Mouse (Mus musculus): ENCODE measurements around the gene Klrk1.
"Not testable (repeated sequence)": the region's sequence is repeated elsewhere in the genome, so short reads cannot be mapped to it uniquely, and the experiment has no call there.

Klrk1 gene

GRCm38 (mm10) chr6:129623735-129624134 is at the start of gene Klrk1:
Gene Klrk1, minus strand, starts transcription at chr6:129623864.
- no peak for DNase-seq (ENCODE audit: low spot score)

- DNase-seq (ENCODE audit: low spot score) = not testable (repeated sequence)
Measured at GRCm38 (mm10) chr6:129661301-129661700, 37.6 kb upstream of the Klrk1 start.

- not testable (repeated sequence) for DNase-seq (ENCODE audit: low spot score)
Measured at GRCm38 (mm10) chr6:129660589-129660988, 36.9 kb upstream of the Klrk1 start, which contains the start of gene Klrc2. Gene Klrc2, minus strand, starts transcription at chr6:129660689.

GRCm38 (mm10) chr6:129644054-129644453 is 20.4 kb upstream of the Klrk1 start:
- not testable (repeated sequence) for DNase-seq (ENCODE audit: low spot score)

GRCm38 (mm10) chr6:129643237-129643636 is 19.6 kb upstream of the Klrk1 start, which contains the start of gene Klrc3:
Gene Klrc3, minus strand, starts transcription at chr6:129643337.
- not testable (repeated sequence) for DNase-seq (ENCODE audit: low spot score)

- not testable (repeated sequence) for DNase-seq (ENCODE audit: low spot score)
Measured at GRCm38 (mm10) chr6:129631046-129631445, 7.4 kb upstream of the Klrk1 start.

- DNase-seq (ENCODE audit: low spot score) = no peak
Measured at GRCm38 (mm10) chr6:129608372-129608771, 15.3 kb downstream of the Klrk1 start.

GRCm38 (mm10) chr6:129591508-129591907 is 32.2 kb downstream of the Klrk1 start, which contains the start of gene Klrd1:
Gene Klrd1, plus strand, starts transcription at chr6:129591782.
- DNase-seq (ENCODE audit: low spot score) = no peak

- DNase-seq (ENCODE audit: low spot score) = no peak
Measured at GRCm38 (mm10) chr6:129583014-129583413, 40.6 kb downstream of the Klrk1 start.

- DNase-seq (ENCODE audit: low spot score) = no peak
Measured at GRCm38 (mm10) chr6:129581896-129582295, 41.8 kb downstream of the Klrk1 start.

GRCm38 (mm10) chr6:129581274-129581673 is 42.4 kb downstream of the Klrk1 start:
- no peak for DNase-seq (ENCODE audit: low spot score)

GRCm38 (mm10) chr6:129577605-129578004 is 46.1 kb downstream of the Klrk1 start, which contains the start of gene Klre1:
Gene Klre1, plus strand, starts transcription at chr6:129577905.
- DNase-seq (ENCODE audit: low spot score) = no peak

- no peak for DNase-seq (ENCODE audit: low spot score)
Measured at GRCm38 (mm10) chr6:129575315-129575714, 48.3 kb downstream of the Klrk1 start.

GRCm38 (mm10) chr6:129565257-129565656 is 58.4 kb downstream of the Klrk1 start:
- no peak for DNase-seq (ENCODE audit: low spot score)

Data from ovary, postnatal 10 days (tissue).